Mouse (Mus musculus) frontal cortex, adult 2 months (tissue): Measurements from ENCODE around the gene Morn4. TPM values are rescaled to one million over a fixed set of nuclear protein-coding genes. Genes with fewer than 3 reads are reported as not detected.

Experiments used
- DNase-seq, 2 experiments: peaks; one replicate each; pipeline ENCODE4 v3.0.0; 2022; ENCODE audit warnings: low spot score in 1 of 2; ENCODE audit errors: extremely low spot score in 1 of 2
- polyA plus RNA-seq: library from polyadenylated mRNA; depleted of rRNA; stranded (reverse); fragments of >200 nt; gene quantifications from 2 replicates; pipeline ENCODE4 v1.2.3, GENCODE M21; 2012; rRNA removed

The Morn4 gene
- 87.9 and 94.1 TPM in 2 replicates for polyA plus RNA-seq

DNA sequence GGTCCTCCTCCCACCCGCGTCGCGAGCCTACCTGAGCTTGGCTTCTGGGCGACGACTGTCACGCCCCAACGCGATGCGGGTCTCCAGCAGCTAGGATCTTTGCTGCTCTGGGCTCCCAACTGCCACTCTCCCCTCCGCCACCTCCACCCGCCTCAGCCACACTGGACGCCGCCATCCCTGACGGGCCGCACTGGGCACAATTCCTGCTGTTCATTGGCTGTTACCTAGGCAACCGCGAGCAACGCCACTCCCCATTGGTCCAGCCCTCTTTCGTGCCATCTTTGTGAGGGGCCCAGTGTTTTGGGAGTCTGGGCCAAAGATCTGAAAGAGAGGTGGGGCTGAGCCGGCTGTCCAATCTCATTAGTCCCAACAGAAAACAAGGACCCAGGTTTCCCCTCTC is at the start of gene Morn4:
TSS of gene Morn4 (minus strand) at position 192 of the 400 bp plus-strand sequence.
- DNase-seq: peak; percentile 90 to 96

DNA sequence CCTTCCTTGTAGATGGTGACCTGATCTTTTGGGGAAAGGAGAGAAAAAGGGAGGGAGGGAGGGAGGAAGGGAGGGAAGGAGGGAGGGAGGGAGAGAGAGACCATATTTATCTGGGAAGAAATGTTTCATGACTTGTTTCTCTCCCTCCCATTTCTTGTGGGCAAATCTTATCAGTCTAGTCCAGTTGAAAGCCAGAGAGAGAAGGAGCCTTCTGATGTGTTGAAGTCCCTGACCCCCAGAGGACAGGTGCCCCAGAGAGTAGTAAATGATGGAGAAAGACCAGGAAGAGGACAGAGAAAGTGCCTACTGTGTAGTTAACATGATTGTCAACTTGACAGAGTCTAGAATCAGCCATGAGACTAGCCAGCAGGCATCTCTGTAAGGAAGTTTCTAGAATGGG is 48.9 kb upstream of the Morn4 start:
- DNase-seq: no peak

- no peak for DNase-seq
Observed at GRCm38 (mm10) chr19:42131101-42131500, 44.9 kb upstream of the Morn4 start.

DNA sequence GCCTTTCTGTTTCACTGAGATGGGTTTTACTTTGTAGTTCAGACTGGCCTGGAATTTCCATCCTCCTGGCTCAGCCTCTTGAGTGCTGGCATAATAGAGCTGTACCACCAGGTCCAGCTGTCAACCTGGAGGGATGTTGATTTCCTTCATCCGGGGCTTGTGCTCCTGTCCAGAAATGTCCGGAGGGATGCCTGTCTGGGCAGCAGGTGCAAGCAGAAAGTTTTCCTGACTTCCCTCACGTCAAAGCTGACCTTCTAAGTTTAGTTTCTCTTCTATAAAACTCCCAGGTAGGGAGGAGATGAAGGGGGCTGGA is 44.1 kb upstream of the Morn4 start:
- DNase-seq: no peak

- peak in 1 of 2 experiments; percentile 63 for DNase-seq
Observed at GRCm38 (mm10) chr19:42129509-42130293, 43.5 kb upstream of the Morn4 start.

DNA sequence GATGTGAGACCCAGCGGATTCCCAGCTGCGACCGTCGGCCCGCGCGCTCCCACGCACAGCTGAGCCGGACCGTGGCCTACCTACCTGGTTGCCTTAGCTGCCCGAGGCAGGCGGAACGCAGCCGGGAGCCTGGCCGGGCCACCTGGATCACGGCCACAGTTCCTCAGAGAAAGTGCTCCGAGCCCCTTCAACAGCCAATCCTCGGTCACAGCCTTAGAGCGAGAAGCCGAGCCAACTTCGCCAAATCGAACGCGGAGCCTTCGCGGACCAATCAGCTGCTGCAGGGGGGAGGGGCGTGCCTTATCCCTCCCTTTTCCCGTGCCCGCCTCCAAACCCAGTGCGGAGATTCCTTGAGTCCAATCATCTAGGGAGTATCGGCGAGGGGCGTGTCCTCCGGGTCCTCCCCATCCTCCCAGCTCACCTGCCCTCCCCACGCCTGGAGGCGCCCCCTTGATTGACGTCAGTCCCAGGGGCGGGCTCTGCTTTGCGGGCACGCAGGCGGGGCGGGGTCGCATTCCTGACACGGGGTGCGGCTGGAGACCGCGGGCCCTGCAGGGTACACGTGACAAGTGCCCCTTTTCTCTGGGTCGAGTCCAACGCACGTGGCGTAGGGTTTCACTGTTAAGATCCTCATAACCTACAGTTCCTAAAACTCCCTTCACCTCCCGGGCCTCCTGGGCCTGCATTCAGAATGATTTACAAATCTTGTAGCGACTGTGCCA is 42.8 kb upstream of the Morn4 start, which contains the start of gene Avpi1:
TSS of gene Avpi1 (minus strand) at position 273 of the 722 bp plus-strand sequence.
- peak; percentile 98 to 99 for DNase-seq

- DNase-seq: no peak
Observed at GRCm38 (mm10) chr19:42128052-42128740, 42.0 kb upstream of the Morn4 start.

GRCm38 (mm10) chr19:42127024-42127423 is 40.9 kb upstream of the Morn4 start:
- DNase-seq: no peak

GRCm38 (mm10) chr19:42126219-42126605 is 40.1 kb upstream of the Morn4 start:
- DNase-seq: no peak

DNA sequence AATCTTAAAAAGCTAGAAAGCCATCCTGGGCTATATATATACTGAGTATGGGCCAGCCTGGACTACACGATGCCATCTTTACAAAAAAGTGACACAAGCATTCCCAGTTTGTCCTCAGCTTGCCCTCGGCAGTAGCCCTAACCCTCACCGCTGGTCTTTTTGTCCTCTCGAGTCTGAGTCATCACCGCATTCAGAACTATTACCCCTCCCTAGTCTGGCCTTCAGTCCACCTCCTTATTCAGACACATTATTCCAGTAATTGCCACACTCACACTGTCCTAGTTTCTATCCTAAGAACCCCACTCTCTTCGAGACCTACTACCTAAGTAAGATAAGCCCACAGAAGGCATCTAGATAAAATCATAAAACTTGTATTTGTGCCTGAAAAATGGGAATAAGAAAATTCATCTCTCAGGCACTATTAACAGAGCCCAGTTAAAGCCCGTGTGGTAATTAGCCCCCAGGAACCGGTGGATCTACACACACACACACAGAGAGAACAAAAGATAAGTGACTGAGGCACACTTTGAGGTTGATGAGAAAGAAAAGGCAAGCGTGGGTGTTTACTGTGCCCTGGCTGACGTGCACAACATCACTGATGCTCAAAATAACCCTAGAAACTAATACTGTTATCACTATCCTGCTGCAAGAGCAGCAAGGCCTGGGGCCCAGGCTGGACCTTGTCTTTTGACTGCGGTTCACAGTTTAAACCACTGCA is 39.5 kb upstream of the Morn4 start:
- DNase-seq: no peak

DNA sequence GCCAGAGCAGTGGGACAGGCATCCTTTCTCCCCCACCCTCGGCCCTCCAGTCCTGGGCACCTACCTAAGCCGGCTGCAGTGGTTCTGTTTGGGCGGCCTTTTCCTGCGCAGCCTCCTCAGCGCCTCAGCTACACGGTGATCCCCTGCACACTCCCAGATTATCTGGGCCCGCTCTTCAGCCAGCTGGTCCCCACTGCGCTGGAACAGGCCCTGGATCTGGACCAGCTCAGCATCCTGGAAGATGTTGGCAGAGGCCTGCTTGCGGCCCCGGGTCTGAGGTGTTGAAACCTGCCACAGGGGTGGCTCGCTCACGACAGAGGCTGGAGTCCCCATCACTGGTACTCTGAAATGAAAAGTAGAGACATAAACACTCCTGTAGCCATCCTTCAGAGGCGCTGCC is 38.5 kb upstream of the Morn4 start:
- DNase-seq: no peak

GRCm38 (mm10) chr19:42120451-42120850 is 34.3 kb upstream of the Morn4 start:
- DNase-seq: no peak

DNA sequence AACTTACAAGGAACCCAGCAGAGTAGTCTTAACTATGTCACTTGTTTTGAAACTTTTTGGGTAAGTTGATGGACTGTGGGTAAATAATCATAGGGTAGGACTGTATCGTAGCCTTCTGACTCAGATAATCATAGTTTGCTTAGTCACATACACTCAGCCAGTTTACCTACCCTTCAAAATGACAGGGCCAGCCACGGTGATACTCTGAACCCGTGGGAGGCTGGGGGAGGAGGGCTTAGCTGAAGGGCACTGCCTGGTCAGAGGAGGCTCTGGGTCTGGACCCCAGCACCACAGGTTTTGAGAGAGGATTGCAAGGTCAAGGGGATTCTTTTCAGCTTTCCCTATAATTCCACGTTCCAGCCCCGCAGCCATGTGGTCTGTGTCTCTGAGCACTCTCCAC is 32.4 kb upstream of the Morn4 start:
- DNase-seq: no peak

- DNase-seq: no peak
Observed at GRCm38 (mm10) chr19:42118142-42118541, 32.0 kb upstream of the Morn4 start.

DNA sequence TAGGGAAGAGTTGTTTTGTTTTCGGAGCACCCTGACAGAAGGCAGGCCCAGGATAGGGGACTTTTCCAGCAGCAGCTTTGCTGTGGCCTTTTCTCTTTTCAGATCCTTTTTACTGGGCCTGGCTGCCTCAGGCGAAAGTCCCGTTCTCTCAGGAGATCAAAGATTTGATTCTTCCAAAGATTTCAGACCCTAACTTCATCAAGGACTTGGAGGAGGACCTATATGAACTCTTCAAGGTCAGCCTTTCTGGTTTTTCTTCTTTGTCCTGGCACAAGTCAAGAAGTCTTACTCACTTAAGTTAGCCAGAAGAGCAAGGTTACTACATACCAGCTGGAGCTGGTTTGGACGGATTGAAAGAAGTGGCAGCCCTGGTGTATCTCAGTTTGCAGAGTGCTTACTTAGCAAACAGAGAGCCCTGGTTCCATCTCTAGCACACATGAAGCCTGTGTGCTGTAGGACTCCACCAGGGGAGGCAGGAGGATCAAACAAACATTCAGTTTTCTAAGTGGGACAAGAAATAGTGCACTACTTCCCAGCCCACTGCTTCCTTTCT is 29.7 kb upstream of the Morn4 start:
- DNase-seq: no peak

DNA sequence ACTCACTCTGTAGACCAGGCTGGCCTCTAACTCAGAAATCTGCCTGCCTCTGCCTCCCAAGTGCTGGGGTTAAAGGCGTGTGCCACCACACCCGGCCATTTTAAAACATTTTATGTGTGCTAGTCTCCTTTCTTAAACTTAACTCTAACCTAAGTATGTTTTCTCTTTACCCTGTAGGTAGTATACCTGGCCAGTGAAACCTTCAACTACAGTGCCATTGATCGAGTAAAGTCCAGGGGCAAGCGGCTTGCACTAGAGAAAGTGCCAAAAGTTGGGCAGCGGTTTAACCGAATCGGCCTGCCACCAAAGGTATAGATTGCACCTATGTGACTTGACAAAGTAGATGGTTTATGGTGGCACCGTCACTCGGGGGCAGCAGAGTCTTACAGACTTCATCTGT is 18.5 kb upstream of the Morn4 start:
- no peak for DNase-seq

DNA sequence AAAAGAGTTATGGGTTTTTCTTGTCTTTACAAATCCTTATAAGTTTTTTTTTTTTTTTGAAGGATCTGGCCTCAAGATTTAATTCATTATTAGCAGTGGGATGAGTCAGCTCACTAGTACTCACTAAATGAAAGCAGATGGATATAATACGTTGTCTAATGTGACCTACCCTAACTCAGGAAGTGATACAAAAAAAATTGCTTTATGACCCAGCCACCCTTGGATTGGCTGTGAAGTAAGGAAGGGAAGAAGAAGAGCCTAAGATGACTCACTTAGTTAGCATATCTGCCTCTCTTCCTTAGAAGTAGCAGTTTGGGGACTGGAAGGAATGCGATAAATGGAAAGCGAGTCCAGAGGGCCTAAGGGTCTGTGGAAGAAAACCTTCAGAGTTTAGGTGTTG is 13.2 kb upstream of the Morn4 start:
- no peak for DNase-seq

DNA sequence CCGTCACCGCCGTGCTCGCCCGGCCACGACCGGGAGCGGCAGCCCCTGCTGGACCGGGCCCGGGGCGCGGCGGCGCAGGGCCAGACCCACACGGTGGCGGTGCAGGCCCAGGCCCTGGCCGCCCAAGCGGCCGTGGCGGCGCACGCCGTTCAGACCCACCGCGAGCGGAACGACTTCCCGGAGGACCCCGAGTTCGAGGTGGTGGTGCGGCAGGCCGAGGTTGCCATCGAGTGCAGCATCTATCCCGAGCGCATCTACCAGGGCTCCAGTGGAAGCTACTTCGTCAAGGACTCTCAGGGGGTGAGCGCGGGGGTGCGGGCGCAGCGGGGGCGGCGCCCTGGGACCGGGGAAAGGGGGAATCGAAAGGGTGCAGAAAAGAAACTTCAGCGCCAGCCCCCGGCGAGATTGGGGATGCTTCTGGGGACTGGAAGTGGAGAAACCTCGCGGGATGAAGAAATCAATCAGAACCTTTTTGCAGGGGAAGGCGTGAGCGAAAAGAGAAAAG is 4.5 kb upstream of the Morn4 start:
- DNase-seq: peak in 1 of 2 experiments; percentile 13

GRCm38 (mm10) chr19:42089748-42090595 is 3.8 kb upstream of the Morn4 start, which contains the start of gene Pi4k2a:
Gene Pi4k2a (plus strand): TSS chr19:42090470.
- DNase-seq: peak; percentile 100
